Mouse (Mus musculus): ENCODE measurements around the gene Rps17.

The Rps17 gene

GRCm38 (mm10) chr7:81330767-81331166 is 14.3 kb downstream of the Rps17 start:
- no peak for DNase-seq

DNA sequence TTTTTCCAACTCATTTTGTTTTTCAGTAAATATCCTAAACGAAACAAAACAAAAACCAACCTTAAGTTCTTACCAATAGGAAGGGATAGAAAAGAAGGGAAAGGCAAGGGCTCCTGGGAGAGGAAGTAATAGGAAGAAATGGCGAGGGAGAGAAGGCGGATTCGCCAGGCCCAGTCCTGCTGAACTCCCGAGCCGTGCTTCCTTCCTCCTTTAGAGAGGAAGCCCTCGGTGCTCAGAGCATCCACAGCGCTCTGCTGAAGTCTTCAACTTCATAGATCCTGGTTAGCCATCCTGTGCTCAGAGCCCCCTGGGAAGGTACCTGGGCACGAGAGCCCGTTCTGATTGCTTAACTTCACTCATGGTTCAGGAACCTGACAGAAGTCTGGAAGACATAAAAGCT is 17.4 kb downstream of the Rps17 start:
- DNase-seq, result no peak

DNA sequence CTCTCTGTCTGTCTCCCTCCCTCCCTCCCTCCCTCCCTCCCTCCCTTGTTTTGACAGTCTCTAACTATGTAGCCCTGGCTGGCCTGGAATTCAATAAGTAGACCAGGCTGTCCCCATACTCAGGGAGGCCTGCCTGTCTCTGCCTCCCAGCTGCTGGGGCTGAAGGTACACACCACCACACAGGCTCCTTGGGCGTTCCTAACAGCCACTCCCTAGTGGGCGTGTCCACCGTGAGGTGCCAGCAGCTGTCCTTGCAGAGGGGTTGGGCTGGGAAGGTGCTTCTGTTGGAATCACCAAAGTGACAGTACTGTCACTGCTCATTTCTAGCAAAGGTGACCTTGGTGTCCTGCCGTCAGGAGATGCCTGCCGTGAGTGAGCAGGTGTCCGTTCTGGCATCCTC is 18.2 kb downstream of the Rps17 start:
- DNase-seq, result no peak

DNA sequence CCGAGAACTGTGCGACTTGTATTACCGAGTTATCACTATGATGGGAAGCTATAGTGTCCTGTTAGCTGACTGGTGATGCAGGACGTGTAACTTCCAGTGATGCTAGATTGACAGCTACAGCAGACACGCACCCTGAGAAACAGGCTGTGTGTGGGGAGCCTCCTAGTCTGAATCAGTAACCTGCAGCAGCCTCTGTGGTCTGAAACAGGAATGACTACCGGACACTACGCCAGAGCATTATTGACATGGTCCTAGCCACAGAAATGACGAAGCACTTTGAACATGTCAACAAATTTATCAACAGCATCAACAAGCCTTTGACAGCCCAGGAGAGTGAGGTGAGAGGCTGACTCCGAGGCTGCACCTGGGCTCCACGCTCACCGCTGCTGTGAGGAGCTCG is 19.0 kb downstream of the Rps17 start:
- DNase-seq, result no peak

DNA sequence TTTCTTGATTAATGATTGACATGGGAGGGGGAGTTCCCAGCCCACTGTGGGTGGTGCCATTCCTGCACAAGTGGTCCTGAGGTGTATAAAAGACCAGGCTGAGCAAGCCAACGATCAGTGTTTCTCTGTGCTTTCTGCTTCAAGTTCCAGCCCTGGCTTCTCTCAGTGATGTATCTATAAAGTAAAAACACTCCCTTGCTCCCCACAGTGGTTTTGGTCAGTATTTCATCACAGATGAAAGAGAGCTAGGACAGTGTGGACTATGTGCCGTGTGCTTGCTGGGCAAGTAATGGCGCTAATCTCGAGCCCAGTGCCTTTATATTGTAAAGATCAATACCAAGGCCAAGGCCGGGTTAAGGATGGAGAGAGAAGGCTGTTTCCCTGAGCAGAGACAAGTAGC is 23.3 kb downstream of the Rps17 start:
- no peak for DNase-seq

DNA sequence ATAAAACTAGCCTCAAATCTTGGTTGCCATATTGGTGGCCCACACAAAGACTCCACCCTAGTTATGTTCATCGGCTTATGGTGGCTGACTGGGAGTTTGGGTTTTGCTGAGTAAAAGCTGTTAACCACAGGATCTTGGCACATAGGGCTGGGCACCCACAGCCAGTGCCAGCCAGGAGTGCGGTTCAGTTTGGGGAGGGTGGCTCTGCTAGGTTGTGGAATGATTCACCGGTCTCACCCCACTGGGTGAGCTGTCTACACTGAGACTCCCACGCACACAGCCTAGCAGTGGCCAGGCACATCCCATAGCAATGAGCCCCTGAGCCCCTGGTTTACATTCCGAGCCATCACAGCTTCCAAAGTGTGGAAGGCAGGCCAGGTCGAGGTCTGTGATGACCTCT is 25.3 kb downstream of the Rps17 start:
- DNase-seq, result peak; percentile 39

- no peak for DNase-seq
Observed at GRCm38 (mm10) chr7:81315583-81315982, 29.5 kb downstream of the Rps17 start.

- DNase-seq, result no peak
Observed at GRCm38 (mm10) chr7:81311581-81311980, 33.5 kb downstream of the Rps17 start.

GRCm38 (mm10) chr7:81311130-81311529 is 33.9 kb downstream of the Rps17 start:
- no peak for DNase-seq

DNA sequence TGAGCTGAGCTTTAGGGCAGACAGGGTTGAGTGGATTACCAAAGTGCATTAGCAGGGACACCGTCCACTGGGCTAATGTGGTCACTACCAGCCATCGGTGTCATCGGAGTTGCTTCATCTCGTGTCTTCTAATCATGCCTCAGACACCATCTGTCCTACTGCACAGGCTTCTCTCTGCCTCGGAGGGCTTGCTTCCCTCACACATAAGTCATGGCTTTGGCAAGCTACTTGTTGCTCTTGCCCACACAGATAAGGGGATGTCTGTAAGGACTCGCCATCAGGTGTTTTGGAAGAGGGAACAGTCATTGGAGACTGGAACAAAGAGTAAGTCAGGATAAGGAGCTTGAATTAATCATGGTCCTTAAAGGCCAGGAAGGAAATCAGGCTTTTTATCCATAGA is 35.8 kb downstream of the Rps17 start:
- DNase-seq, result no peak

GRCm38 (mm10) chr7:81307735-81308134 is 37.3 kb downstream of the Rps17 start:
- DNase-seq, result peak; percentile 51

GRCm38 (mm10) chr7:81304675-81305074 is 40.4 kb downstream of the Rps17 start:
- DNase-seq, result peak; percentile 28

DNA sequence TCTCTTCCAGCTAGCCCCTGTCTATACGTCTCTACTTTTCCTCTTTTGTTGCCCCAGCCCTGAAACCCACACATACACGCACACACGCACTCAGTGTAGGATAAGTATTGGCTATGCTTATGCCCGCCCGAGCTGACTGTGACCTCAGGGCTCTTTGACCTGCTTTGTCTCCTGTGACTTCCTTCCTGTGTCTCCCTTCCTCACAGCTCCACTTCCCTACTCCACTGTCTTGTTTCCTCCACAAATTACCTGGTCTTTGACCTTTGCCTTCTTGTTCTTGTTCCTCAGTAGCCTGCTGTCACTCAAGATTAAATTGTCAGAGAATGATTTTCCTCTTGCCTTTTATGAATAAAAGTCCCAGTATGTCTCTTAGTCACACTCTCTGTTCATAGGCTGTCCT is 41.0 kb downstream of the Rps17 start:
- DNase-seq, result no peak

DNA sequence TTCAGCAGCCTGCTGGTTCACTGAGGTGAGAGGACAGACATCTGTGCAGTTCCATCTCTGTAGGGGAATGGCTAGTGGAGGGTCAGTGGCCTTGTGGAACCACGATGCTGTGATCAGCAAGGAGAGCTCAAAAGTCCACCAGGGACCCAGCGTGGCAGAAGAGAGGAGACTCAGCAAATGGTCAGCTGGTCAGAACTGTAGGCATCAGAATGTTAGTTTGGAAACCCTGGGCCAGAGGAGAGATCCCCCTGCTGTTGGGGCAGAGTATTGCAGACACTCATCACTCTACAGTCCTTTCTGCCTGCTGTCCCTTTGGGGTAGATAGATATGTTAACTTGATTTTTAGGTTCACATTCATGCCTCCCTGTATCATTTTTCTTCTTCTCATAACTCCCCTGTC is 41.4 kb downstream of the Rps17 start:
- no peak for DNase-seq

DNA sequence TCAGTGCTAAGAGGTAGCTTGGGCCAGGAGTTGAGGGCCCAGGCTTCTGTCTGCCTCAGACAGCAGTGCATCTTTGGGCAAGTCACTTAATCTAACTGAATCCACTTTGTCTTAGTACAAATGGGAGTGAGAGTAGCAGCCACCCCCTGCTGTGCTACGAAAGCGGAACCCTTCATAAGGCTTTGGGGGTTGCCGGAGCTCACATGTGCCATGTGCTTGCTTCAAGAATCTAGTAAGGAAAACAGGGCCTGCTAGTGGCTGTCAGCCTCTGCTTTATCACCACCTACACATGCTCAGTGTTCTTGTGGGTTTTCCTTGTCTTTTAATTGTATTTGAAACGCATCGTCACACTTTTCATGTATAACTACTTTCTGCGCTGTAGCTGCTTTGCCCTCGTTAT is 43.7 kb downstream of the Rps17 start:
- no peak for DNase-seq

DNA sequence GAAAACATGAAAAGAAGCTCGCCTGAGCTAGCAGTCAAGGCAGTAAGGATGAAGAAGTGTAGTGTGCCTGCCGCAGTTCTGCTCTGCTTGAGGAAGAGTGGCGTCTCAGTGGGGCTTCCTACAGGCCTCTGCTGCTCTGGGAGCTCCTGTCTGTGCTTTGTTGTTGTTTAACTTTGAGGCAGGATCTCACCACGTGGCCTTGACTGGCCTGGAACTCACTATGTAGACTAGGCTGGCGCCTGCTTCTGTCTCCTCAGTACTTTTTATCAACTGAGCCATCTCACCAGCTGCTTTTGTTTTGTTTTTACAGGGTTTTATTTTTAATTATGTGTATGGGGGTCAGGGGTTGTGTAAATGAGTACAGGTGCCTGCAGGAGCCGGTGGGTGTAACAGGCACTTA is 46.8 kb downstream of the Rps17 start:
- no peak for DNase-seq

- no peak for DNase-seq
Observed at GRCm38 (mm10) chr7:81295169-81295568, 49.9 kb downstream of the Rps17 start.
